Mouse (Mus musculus) ovary, adult 10 weeks (tissue): ENCODE measurements around the gene Polr2e. TPM values are rescaled to one million over a fixed set of nuclear protein-coding genes. Genes with fewer than 3 reads are reported as not detected.

Experiments
- polyA plus RNA-seq: library from polyadenylated mRNA; stranded (reverse); fragments of 350-450 nt; fragmentation: Illumina TruSeq; extraction: RNeasy Lipid Tissue Mini Kit (QIAGEN cat#74804); gene quantifications from one replicate; pipeline ENCODE4 v1.2.3, GENCODE M21; 2014

Gene Polr2e
- polyA plus RNA-seq: 0.51 TPM

GRCm38 (mm10) chr10:80039559-80039979, at the start of gene Polr2e:
Polr2e (minus strand) TSS chr10:80039795.

DNA sequence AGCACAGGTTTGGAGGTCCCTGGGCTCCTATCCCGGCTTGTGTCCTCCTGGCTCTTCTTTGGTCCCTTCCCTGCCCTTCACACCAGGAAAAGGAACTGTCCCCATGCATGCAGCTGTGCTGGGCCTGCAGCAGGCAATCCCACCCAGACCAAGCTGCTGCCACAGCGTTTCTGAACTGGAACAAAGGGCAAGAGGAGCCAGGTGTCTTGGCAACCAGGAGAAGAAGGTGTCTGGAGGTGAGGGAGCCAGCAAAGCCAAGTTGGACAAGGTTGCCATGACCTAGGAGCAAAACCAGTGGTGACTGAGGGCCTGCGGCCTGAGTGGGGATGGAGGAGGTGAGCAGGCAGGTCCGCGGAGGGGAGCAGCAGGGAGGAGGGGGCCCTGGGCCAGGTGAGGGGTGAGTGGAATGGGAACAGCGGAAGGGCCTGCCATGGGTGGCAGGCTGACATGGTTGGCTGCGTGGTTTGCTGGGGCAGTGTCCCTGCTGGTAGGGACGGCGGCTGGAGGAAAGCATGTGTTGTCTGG, 7.5 kb upstream of the Polr2e start, which contains the start of gene Gpx4:
Gene Gpx4 (plus strand): TSS at position 126 of the 525 bp plus-strand sequence.

GRCm38 (mm10) chr10:80016511-80016910, 23.1 kb downstream of the Polr2e start, which contains the start of gene Arhgap45:
Arhgap45 (plus strand) TSS chr10:80016653.

DNA sequence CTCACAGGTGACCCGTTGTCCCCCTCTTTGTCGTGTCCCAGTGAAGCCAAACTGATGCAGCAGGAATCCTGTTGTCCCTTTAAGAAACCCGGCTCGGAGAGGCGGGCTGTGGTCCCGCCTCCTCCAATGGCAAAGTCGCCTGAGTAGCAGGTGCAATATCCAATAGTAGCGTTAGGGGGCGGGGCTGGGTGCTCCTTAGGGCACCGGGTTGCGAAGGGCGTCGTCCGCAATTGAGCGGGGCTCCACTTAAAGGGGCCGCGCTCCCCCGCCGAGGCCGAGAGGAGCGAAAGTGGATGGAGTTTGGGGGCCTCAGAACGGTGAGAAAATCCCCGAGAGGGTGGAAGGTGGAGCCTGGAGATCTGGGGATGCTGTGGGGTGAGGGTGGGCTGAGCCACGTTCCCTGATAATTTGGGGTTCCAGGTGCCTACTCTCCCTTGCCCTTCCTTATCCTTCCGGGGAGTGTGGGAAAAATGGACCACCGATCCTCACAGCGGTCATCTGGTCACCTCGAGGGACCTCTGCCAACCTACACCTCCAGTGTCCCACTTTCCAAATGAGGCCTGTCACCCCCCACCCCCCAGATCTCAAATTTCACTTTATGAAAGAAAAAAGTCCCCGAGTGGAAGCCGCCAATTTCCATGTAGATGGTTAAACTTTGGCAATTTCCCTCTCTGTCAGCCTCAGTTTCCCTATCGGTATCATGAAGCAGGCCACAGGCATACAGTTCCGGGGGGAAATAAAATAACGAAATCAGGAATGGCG, 43.1 kb downstream of the Polr2e start, which contains the start of gene Abca7:
Gene Abca7 (plus strand): TSS at position 223 of the 762 bp plus-strand sequence.

GRCm38 (mm10) chr10:79988506-79989271, 50.9 kb downstream of the Polr2e start, which contains the start of gene Cnn2:
Cnn2 (plus strand) TSS chr10:79988584.

Other genes with a start within 250 kb of the Polr2e start
- gene Prss57, start 248.8 kb downstream of the Polr2e start, polyA plus RNA-seq: not detected
- gene Palm, start 246.2 kb downstream of the Polr2e start, polyA plus RNA-seq: 0.77 TPM
- not detected for gene Misp, start 218.8 kb downstream of the Polr2e start, polyA plus RNA-seq
- gene Ptbp1, start 185.4 kb downstream of the Polr2e start, polyA plus RNA-seq: 114 TPM
- not detected for gene Prtn3, start 165.3 kb downstream of the Polr2e start, polyA plus RNA-seq
- gene Plppr3, start 165.2 kb downstream of the Polr2e start, polyA plus RNA-seq: not detected
- not detected for gene Elane, start 153.5 kb downstream of the Polr2e start, polyA plus RNA-seq
- 1.5 TPM for gene Cfd, start 148.9 kb downstream of the Polr2e start, polyA plus RNA-seq
- 0.37 TPM for gene Med16, start 130.9 kb downstream of the Polr2e start, polyA plus RNA-seq
- not detected for gene Gm26602, start 128.9 kb downstream of the Polr2e start, polyA plus RNA-seq
- not detected for gene Kiss1r, start 122.8 kb downstream of the Polr2e start, polyA plus RNA-seq
- 8.0 TPM for gene R3hdm4, start 118.6 kb downstream of the Polr2e start, polyA plus RNA-seq
- 3.3 TPM for gene Arid3a, start 112.8 kb downstream of the Polr2e start, polyA plus RNA-seq
- gene Wdr18, start 79.6 kb downstream of the Polr2e start, polyA plus RNA-seq: 1.2 TPM
- gene Grin3b, start 69.1 kb downstream of the Polr2e start, polyA plus RNA-seq: not detected
- not detected for gene Tmem259, start 55.5 kb downstream of the Polr2e start, polyA plus RNA-seq
- gene Cnn2, start 51.2 kb downstream of the Polr2e start, polyA plus RNA-seq: 10.0 TPM
- 0.14 TPM for gene Abca7, start 43.3 kb downstream of the Polr2e start, polyA plus RNA-seq
- gene Arhgap45, start 23.1 kb downstream of the Polr2e start, polyA plus RNA-seq: not detected
- 21.6 TPM for gene Gpx4, start 7.4 kb upstream of the Polr2e start, polyA plus RNA-seq
- 0.29 TPM for gene Sbno2, start 65.8 kb upstream of the Polr2e start, polyA plus RNA-seq
- 4.8 TPM for gene Stk11, start 76.0 kb upstream of the Polr2e start, polyA plus RNA-seq
- 0.34 TPM for gene Atp5d, start 98.8 kb upstream of the Polr2e start, polyA plus RNA-seq
- gene Cbarp, start 101.0 kb upstream of the Polr2e start, polyA plus RNA-seq: not detected
- gene Midn, start 108.5 kb upstream of the Polr2e start, polyA plus RNA-seq: 10.3 TPM
- 34.8 TPM for gene Cirbp, start 126.2 kb upstream of the Polr2e start, polyA plus RNA-seq
- gene 1600002K03Rik, start 133.1 kb upstream of the Polr2e start, polyA plus RNA-seq: 1.1 TPM
- 5.3 TPM for gene Efna2, start 139.7 kb upstream of the Polr2e start, polyA plus RNA-seq
- 5.4 TPM for gene Mum1, start 186.6 kb upstream of the Polr2e start, polyA plus RNA-seq
- gene Ndufs7, start 209.3 kb upstream of the Polr2e start, polyA plus RNA-seq: 1.1 TPM
- gene Gamt, start 221.2 kb upstream of the Polr2e start, polyA plus RNA-seq: not detected
- 25.0 TPM for gene Dazap1, start 221.7 kb upstream of the Polr2e start, polyA plus RNA-seq